Mouse (Mus musculus) cerebellum, adult 9-10 months (tissue): ENCODE results near the gene Slc5a9.
A peak's percentile ranks its signal among the peaks of the same experiment; 100 is the strongest.
"Not testable (repeated sequence)": the region's sequence is repeated elsewhere in the genome, so short reads cannot be mapped to it uniquely, and the experiment has no call there.

Experiments
- DNase-seq: peaks from one replicate; pipeline ENCODE4 v3.0.0; 2022

The Slc5a9 gene

GRCm38 (mm10) chr4:111902775-111903174 lies at the start of gene Slc5a9:
Slc5a9 (minus strand) TSS chr4:111902918.
- DNase-seq: no peak

GRCm38 (mm10) chr4:111919092-111919491 lies 16.4 kb upstream of the Slc5a9 start, which contains the start of gene Skint8:
Skint8 (plus strand) TSS chr4:111919392.
- no peak for DNase-seq

- peak; percentile 5 for DNase-seq
Observed at GRCm38 (mm10) chr4:111907926-111908325, 5.2 kb upstream of the Slc5a9 start.

DNA sequence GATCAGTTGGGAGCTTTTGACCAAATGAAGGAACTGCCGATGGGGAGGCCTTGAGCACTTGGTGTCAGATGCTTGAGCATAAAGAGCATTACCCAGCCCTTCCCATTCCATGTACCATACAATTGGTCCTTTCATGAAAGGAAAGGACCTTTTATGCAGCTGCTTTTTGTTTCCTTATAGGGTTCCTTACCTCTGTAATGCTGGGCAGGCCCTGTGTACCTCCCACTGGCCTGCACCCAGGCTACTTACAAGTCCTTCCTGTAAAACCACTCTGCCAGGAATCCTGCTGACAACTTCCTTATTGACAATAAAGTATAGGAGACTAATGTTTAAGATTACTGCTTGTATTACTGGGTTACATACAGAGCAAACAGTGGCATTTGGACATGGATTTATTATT lies 1.2 kb downstream of the Slc5a9 start:
- DNase-seq: no peak

DNA sequence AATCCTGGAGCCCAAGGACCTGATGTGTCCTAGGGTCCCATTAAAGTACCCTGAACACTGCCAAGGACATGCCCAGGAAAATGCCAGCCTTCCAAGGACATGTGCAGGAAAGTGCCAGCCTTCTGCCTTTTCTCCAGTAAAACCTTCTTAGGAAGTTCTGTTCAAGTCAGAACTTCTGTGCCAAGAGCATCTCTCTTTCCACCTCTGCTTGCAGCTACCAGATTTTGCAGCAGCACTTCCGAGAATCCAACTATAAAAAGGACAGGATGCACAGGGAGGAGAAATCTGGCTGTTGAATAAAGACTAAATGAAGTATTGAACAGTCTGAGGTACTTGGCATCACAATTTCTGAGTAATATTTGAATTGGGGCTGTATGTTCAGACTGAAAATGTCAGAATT lies 2.2 kb downstream of the Slc5a9 start:
- DNase-seq: not testable (repeated sequence)

DNA sequence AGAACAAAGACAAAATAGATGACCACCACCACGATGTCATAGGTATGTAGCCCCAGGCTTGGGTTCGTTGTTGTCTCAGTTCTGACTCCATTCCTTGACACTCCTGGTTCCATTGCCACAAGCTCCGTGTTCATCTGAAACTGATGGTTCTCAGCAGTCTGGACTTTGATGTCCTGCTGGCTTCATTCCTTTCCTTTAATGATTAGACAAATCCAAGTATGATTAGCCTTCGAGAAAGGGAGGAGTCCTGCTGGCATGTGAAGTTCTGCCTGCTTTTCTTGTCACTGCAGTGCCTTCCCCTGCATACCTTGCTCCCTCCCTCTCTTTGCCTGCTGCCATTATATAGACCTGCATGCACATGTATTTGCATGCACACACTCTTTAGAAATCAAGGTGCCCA lies 4.2 kb downstream of the Slc5a9 start:
- DNase-seq: no peak

GRCm38 (mm10) chr4:111897755-111898154 lies 5.0 kb downstream of the Slc5a9 start:
- DNase-seq: no peak

DNA sequence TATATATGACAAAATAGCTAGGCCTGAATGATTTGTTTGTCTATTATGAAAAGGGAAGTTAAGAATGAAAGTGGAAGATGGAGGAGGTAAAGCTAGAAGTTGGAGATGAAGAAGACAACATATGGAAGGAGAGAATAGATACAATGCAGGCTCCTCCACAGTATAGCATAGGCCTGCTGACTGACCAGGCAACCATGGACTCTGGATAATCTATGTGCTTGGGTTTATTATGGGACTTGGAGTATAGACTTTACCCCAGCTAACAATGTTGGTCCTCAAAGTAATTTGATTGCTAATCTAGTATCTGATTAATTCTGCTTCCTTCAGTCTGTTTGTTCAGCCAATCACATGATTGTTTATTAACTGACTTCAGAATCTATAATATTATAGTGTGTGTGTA lies 10.6 kb downstream of the Slc5a9 start:
- DNase-seq: no peak

- DNase-seq: peak; percentile 58
Observed at GRCm38 (mm10) chr4:111886607-111887006, 16.1 kb downstream of the Slc5a9 start.

DNA sequence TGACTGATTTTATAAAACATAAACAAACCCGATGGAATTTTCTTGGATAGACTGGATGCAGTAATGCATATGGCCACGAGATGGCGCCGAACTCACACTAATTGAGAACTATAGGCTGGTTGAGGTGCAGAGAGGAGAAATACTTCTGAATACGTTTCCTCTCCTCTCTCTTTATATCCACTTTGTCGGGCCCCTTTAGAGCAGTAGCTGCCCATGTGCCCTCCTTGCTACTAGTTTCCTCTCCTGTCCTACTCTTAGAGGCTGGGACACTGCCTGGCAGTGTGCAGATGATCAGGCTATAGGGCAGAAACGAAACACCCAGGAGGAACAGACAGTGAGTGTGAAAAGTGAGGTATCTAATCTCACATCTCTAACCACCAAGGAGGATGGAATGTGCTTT lies 16.7 kb downstream of the Slc5a9 start:
- peak; percentile 40 for DNase-seq

GRCm38 (mm10) chr4:111883543-111883942 lies 19.2 kb downstream of the Slc5a9 start:
- no peak for DNase-seq

DNA sequence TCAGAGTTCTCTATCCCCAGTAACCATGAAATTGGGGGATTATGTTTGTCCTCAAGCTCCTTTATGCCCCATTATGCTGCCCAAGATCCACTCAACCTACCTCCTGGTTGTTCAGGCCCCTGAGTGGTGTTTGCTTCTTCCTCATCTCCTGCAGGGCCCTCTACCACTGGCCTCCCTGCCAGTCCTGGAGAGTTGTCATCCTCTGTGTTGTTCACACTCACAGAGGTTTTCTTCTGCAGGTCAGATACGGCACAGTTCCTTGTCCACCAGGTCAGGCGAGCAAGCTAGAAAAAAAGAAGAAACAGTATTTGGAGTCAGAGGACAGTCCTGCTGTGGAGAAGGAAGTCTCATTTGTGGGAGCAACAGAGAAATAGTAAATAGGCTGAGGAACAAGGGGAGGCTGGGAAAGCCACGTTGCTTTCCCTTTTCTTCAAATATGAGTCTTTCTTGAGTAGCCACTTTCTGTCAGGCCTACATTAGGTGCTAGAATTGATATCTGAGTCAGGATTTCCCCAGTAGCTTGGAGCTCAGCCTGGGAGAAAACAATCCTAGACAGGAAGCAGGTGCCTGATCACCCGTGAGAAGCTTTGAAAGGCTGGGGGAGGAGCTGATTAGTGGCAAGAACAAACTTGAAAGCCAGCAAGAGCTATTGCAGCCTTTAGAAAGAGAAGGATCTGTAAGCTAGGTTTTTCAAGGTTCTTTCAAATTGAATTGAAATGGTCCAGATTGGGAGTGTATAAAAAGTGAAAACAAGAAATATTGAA lies 22.4 kb downstream of the Slc5a9 start:
- DNase-seq: no peak

- no peak for DNase-seq
Observed at GRCm38 (mm10) chr4:111867743-111868401, 34.8 kb downstream of the Slc5a9 start.

DNA sequence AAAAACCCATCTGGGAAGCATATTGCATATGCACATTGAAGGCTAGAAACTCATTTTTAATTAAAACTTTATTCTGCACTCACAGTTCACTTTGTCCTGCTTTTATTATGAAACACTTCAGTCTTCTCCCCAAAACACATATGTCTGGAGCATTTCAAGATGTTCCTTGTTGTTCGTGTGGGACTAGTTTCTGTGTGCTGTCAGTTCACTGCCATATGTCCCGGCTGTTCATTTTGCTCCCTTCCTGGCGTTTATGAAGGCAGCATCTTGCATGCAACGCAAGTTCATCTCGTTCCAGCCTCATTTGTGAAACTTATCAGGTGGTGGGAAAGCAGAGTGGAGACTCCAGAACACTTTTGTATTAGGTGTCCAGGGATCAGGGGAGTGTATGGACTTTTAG lies 36.0 kb downstream of the Slc5a9 start:
- DNase-seq: no peak

GRCm38 (mm10) chr4:111852626-111853025 lies 50.1 kb downstream of the Slc5a9 start:
- DNase-seq: no peak

DNA sequence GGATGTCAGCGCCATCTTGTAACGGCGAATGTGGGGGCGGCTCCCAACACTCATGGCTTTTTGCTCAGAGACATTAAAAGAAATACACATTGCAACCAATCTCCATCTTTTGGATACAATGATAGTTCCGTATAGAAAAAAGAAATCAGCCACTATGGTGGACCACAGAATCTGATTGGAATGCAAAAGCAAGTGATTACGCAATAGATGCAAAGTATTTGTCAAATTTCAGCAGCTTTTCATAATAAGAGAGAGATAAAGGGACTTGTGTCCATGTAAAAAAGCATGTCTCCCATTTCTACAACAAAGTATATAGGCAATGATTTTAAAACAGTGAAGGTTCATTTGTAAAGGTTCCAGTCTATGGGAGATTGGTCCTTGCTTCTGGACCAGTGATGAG lies 63.8 kb downstream of the Slc5a9 start:
- DNase-seq: no peak
